14 mouse cellular contexts compared by ENCODE assay signal in genomic region chr4:127363331-127363730, GRCm38 (mm10). TPM values are rescaled to one million over a fixed set of nuclear protein-coding genes. Genes with fewer than 3 reads are reported as not detected.
DNase-seq lines count a peak whose midpoint lies in the region; ATAC-seq and TF ChIP-seq lines count a peak whose summit lies in the region.
"Had no signal": no experiment of that assay in that cellular context is flagged by ENCODE, and none has a peak within 500 bp of the region (broad histone marks: within the 10 kb centered on the region; RNA-seq: fewer than 3 reads in every experiment).

No protein-coding gene starts in this region.

- no peaks in the 10 kb centered on the region for H3K4me1 ChIP-seq in forebrain, postnatal 0 days (ENCODE audit: insufficient read depth)
- H3K4me1 ChIP-seq in forebrain, embryonic 15.5 days, result no peaks in the 10 kb centered on the region
- H3K4me1 ChIP-seq in lung, embryonic 14.5 days (ENCODE audit: insufficient read depth), result no peaks in the 10 kb centered on the region
- H3K4me1 ChIP-seq in ES-E14 (ENCODE audit: control insufficient read depth in 2 of 2, insufficient read depth in 2 of 2, low read length in 2 of 2, poor library complexity in 1 of 2), result peaks cover 18 to 50% of the 10 kb centered on the region in 2 experiments

- in situ Hi-C loops in ES-E14 (cut with MboI; ENCODE audit: low sequenced_read_pairs in 2 of 2, unreplicated experiment in 2 of 2), result no loop called here

- H3K36me3 ChIP-seq in forebrain, postnatal 0 days (ENCODE audit: insufficient read depth), result no peaks in the 10 kb centered on the region
- no peaks in the 10 kb centered on the region for H3K36me3 ChIP-seq in forebrain, embryonic 15.5 days
- no peaks in the 10 kb centered on the region for H3K36me3 ChIP-seq in lung, embryonic 14.5 days (ENCODE audit: insufficient read depth)
- no peaks in the 10 kb centered on the region for H3K36me3 ChIP-seq in ES-E14 (ENCODE audit: control insufficient read depth, insufficient read depth, low read length, poor library complexity, severe bottlenecking)
- H3K36me3 ChIP-seq: forebrain, embryonic 12.5 days; heart, embryonic 10.5 days; limb, embryonic 13.5 days; midbrain, embryonic 12.5 days had no signal

- DNase-seq in forebrain, postnatal 0 days, result no peak
- DNase-seq in lung, embryonic 14.5 days, result no peak
- DNase-seq in lung, postnatal 4 days, result no peak
- DNase-seq in ES-E14 (ENCODE audit: low read depth, low spot score), result peak; percentile 69
- DNase-seq in right cerebral cortex, postnatal 4 days, result no peak
- DNase-seq in gastrocnemius, adult 18-20 months (ENCODE audit: low spot score), result no peak

- peak; percentile 28; the same call in 1 of the 2 replicates for TF ChIP-seq CTCF in forebrain, postnatal 0 days (IDR thresholded peaks at IDR 0.05; ENCODE audit: low read depth)
- TF ChIP-seq CTCF in lung, embryonic 14.5 days (IDR thresholded peaks at IDR 0.05; ENCODE audit: low read depth), result peak; percentile 27

- H3K27me3 ChIP-seq in forebrain, postnatal 0 days (ENCODE audit: insufficient read depth, low read length), result no peaks in the 10 kb centered on the region
- no peaks in the 10 kb centered on the region for H3K27me3 ChIP-seq in forebrain, embryonic 15.5 days
- H3K27me3 ChIP-seq in lung, embryonic 14.5 days (ENCODE audit: insufficient read depth, low read length), result no peaks in the 10 kb centered on the region

- no peak overlapping the region for H3K4me2 ChIP-seq in forebrain, postnatal 0 days (ENCODE audit: low read depth)
- H3K4me2 ChIP-seq in forebrain, embryonic 15.5 days (replicated peaks), result no peak overlapping the region
- no peak overlapping the region for H3K4me2 ChIP-seq in lung, embryonic 14.5 days
- H3K4me2 ChIP-seq: forebrain, embryonic 12.5 days; limb, embryonic 13.5 days; midbrain, embryonic 12.5 days had no signal

- H3K9ac ChIP-seq in forebrain, postnatal 0 days, result no peak overlapping the region
- no peak overlapping the region for H3K9ac ChIP-seq in forebrain, embryonic 15.5 days (replicated peaks)
- H3K9ac ChIP-seq in lung, embryonic 14.5 days, result no peak overlapping the region
- H3K9ac ChIP-seq in ES-E14 (ENCODE audit: insufficient read depth, low read depth, low read length, poor library complexity, severe bottlenecking), result no peak overlapping the region
- H3K9ac ChIP-seq: forebrain, embryonic 12.5 days; limb, embryonic 13.5 days; midbrain, embryonic 12.5 days had no signal

- ATAC-seq in forebrain, postnatal 0 days, result no peak
- no peak for ATAC-seq in forebrain, embryonic 15.5 days (replicated peaks)
- ATAC-seq in lung, embryonic 14.5 days (ENCODE audit: insufficient read depth), result no peak
- ATAC-seq in megakaryocyte progenitor cell, adult 5-6 weeks (replicated peaks; ENCODE audit: poor library complexity), result peak; percentile 48

- WGBS in forebrain, postnatal 0 days, result 73% methylated on average over 4 of the region's 4 CpGs
- WGBS in forebrain, embryonic 15.5 days, result 59% methylated on average over 4 of the region's 4 CpGs
- WGBS in lung, embryonic 14.5 days, result 52% methylated on average over 4 of the region's 4 CpGs

- H3K9me3 ChIP-seq in forebrain, postnatal 0 days (ENCODE audit: low read length), result no peaks in the 10 kb centered on the region
- no peaks in the 10 kb centered on the region for H3K9me3 ChIP-seq in forebrain, embryonic 15.5 days
- no peaks in the 10 kb centered on the region for H3K9me3 ChIP-seq in lung, embryonic 14.5 days (ENCODE audit: low read depth, low read length)
- H3K9me3 ChIP-seq in ES-E14 (ENCODE audit: control insufficient read depth, insufficient read depth, low read depth, low read length), result no peaks in the 10 kb centered on the region
- H3K9me3 ChIP-seq: forebrain, embryonic 12.5 days; heart, embryonic 10.5 days; limb, embryonic 13.5 days; midbrain, embryonic 12.5 days had no signal

- H3K4me3 ChIP-seq in forebrain, postnatal 0 days (ENCODE audit: low read depth, low read length), result no peak overlapping the region
- H3K4me3 ChIP-seq in forebrain, embryonic 15.5 days, result no peak overlapping the region
- H3K4me3 ChIP-seq in lung, embryonic 14.5 days (ENCODE audit: low read depth, low read length), result no peak overlapping the region
- no peak overlapping the region for H3K4me3 ChIP-seq in ES-E14 (ENCODE audit: insufficient read depth in 1 of 2, low read depth in 1 of 2, low read length in 2 of 2, poor library complexity in 1 of 2, severe bottlenecking in 1 of 2)
- H3K4me3 ChIP-seq: forebrain, embryonic 12.5 days; heart, embryonic 10.5 days; limb, embryonic 13.5 days; midbrain, embryonic 12.5 days had no signal

- no peak overlapping the region for H3K27ac ChIP-seq in forebrain, postnatal 0 days (ENCODE audit: low read depth, low read length)
- H3K27ac ChIP-seq in forebrain, embryonic 15.5 days (replicated peaks), result no peak overlapping the region
- H3K27ac ChIP-seq in lung, embryonic 14.5 days (ENCODE audit: low read depth), result no peak overlapping the region
- no peak overlapping the region for H3K27ac ChIP-seq in ES-E14 (ENCODE audit: insufficient read depth, low read depth, low read length, poor library complexity, severe bottlenecking)
- H3K27ac ChIP-seq: forebrain, embryonic 12.5 days; heart, embryonic 10.5 days; limb, embryonic 13.5 days; midbrain, embryonic 12.5 days had no signal

TF ChIP-seq in ES-E14, 5 proteins besides CTCF, POLR2A, EP300 and RAD21:
- TF ChIP-seq HCFC1 (IDR thresholded peaks at IDR 0.05; ENCODE audit: borderline replicate concordance, insufficient read depth, low read length) (no peak), CHD2 (IDR thresholded peaks at IDR 0.05; ENCODE audit: low read depth, low read length) (no peak), ZC3H11A (IDR thresholded peaks at IDR 0.05; ENCODE audit: borderline replicate concordance, low read depth, low read length) (peak; percentile 9; the same call in 1 of the 2 replicates), ZNF384 (IDR thresholded peaks at IDR 0.05; ENCODE audit: low read depth, low read length) (no peak)

RNA-seq across cellular contexts. Expression of gene Gjb5, which starts 5.3 kb away (rescaled TPM):
- 0.10 TPM in 1 of 2 replicates, not detected in the other for total RNA-seq in forebrain, postnatal 0 days (2014; rRNA removed)
- 0.11 TPM in 1 of 2 replicates, not detected in the other for polyA plus RNA-seq in forebrain, postnatal 0 days (2015; fragmentation: Nextera tagmentation; extraction: Ambion mirVana)
- polyA plus RNA-seq in forebrain, embryonic 15.5 days (2015; fragmentation: Nextera tagmentation; extraction: Ambion mirVana), result 0.14 TPM in 1 of 2 replicates, not detected in the other
- 0.51 and 0.70 TPM in 2 replicates for polyA plus RNA-seq in lung, embryonic 14.5 days (2014; fragmentation: Nextera tagmentation; extraction: Ambion mirVana)
- 27.1 and 60.6 TPM in 2 replicates for total RNA-seq in ES-E14 (2012; rRNA removed)
- total RNA-seq in megakaryocyte progenitor cell, adult 5-6 weeks (2015), result not detected in 2 replicates
- total RNA-seq in megakaryocyte progenitor cell, adult 5-6 weeks (2017), result not detected in 2 replicates
- not detected for total RNA-seq in gastrocnemius, adult 18-20 months (2021)
- total RNA-seq: layer of hippocampus, adult 18-20 months had no signal
- polyA plus RNA-seq: forebrain, embryonic 12.5 days; neural tube, embryonic 14.5 days had no signal

RNA-seq across cellular contexts. Expression of gene Gjb4, which starts 9.4 kb away (rescaled TPM):
- total RNA-seq in forebrain, postnatal 0 days (2014; rRNA removed), result not detected in 2 replicates
- polyA plus RNA-seq in forebrain, postnatal 0 days (2015; fragmentation: Nextera tagmentation; extraction: Ambion mirVana), result not detected in 2 replicates
- 0.17 TPM in 1 of 2 replicates, not detected in the other for polyA plus RNA-seq in forebrain, embryonic 15.5 days (2015; fragmentation: Nextera tagmentation; extraction: Ambion mirVana)
- polyA plus RNA-seq in lung, embryonic 14.5 days (2014; fragmentation: Nextera tagmentation; extraction: Ambion mirVana), result 0.12 TPM in 1 of 2 replicates, not detected in the other
- total RNA-seq in ES-E14 (2012; rRNA removed), result 1.6 and 4.5 TPM in 2 replicates
- not detected in 2 replicates for total RNA-seq in megakaryocyte progenitor cell, adult 5-6 weeks (2015)
- not detected in 2 replicates for total RNA-seq in megakaryocyte progenitor cell, adult 5-6 weeks (2017)
- not detected for total RNA-seq in gastrocnemius, adult 18-20 months (2021)
- total RNA-seq: layer of hippocampus, adult 18-20 months had no signal
- polyA plus RNA-seq: forebrain, embryonic 12.5 days; heart, embryonic 10.5 days; limb, embryonic 13.5 days; midbrain, embryonic 12.5 days; neural tube, embryonic 14.5 days had no signal

RNA-seq across cellular contexts. Expression of gene Gjb3, which starts 32.7 kb away (rescaled TPM):
- total RNA-seq in forebrain, postnatal 0 days (2014; rRNA removed), result 1.2 TPM in 1 of 2 replicates, not detected in the other
- 0.20 and 0.30 TPM in 2 replicates for polyA plus RNA-seq in forebrain, postnatal 0 days (2015; fragmentation: Nextera tagmentation; extraction: Ambion mirVana)
- polyA plus RNA-seq in forebrain, embryonic 15.5 days (2015; fragmentation: Nextera tagmentation; extraction: Ambion mirVana), result not detected in 2 replicates
- 0.86 and 1.1 TPM in 2 replicates for polyA plus RNA-seq in lung, embryonic 14.5 days (2014; fragmentation: Nextera tagmentation; extraction: Ambion mirVana)
- total RNA-seq in ES-E14 (2012; rRNA removed), result 80.5 and 158 TPM in 2 replicates
- total RNA-seq in megakaryocyte progenitor cell, adult 5-6 weeks (2015), result 0.59 and 2.3 TPM in 2 replicates
- total RNA-seq in megakaryocyte progenitor cell, adult 5-6 weeks (2017), result 0.74 and 3.0 TPM in 2 replicates
- total RNA-seq in gastrocnemius, adult 18-20 months (2021), result not detected

RNA-seq across cellular contexts. Expression of gene Gja4, which starts 49.5 kb away (rescaled TPM):
- 13.3 and 20.5 TPM in 2 replicates for total RNA-seq in forebrain, postnatal 0 days (2014; rRNA removed)
- polyA plus RNA-seq in forebrain, postnatal 0 days (2015; fragmentation: Nextera tagmentation; extraction: Ambion mirVana), result 15.3 and 15.7 TPM in 2 replicates
- 13.3 and 14.6 TPM in 2 replicates for polyA plus RNA-seq in forebrain, embryonic 15.5 days (2015; fragmentation: Nextera tagmentation; extraction: Ambion mirVana)
- 24.0 and 26.1 TPM in 2 replicates for polyA plus RNA-seq in lung, embryonic 14.5 days (2014; fragmentation: Nextera tagmentation; extraction: Ambion mirVana)
- 2.0 and 3.0 TPM in 2 replicates for total RNA-seq in ES-E14 (2012; rRNA removed)
- not detected in 2 replicates for total RNA-seq in megakaryocyte progenitor cell, adult 5-6 weeks (2015)
- not detected in 2 replicates for total RNA-seq in megakaryocyte progenitor cell, adult 5-6 weeks (2017)
- total RNA-seq in gastrocnemius, adult 18-20 months (2021), result 1 to 10 TPM; 2.3 to 2.5 TPM

Comparison
In these comparisons a context has a peak if more than half of its experiments do, and no peak if none do; other contexts are left out.
1. RNA of gene Gjb5, which starts 5.3 kb away (total RNA-seq): 27.1 to 60.6 TPM in ES-E14; 0.10 TPM in forebrain, postnatal 0 days, not detected in gastrocnemius, adult 18-20 months and not detected in megakaryocyte progenitor cell, adult 5-6 weeks; every median in the first group is over 10 times any median in the second.
2. RNA of gene Gjb3, which starts 32.7 kb away (total RNA-seq): 80.5 to 158 TPM in ES-E14; 0.59 to 3.0 TPM in megakaryocyte progenitor cell, adult 5-6 weeks, 1.2 TPM in forebrain, postnatal 0 days and not detected in gastrocnemius, adult 18-20 months; every median in the first group is over 10 times any median in the second.